Mouse (Mus musculus) midbrain, embryonic 16.5 days (tissue): ENCODE measurements around the gene Hoxd3. TPM values are rescaled to one million over a fixed set of nuclear protein-coding genes. Genes with fewer than 3 reads are reported as not detected.

Experiments
- ATAC-seq: fragments of 200-750 bp; cut with Nextera tagmentation; 2 replicates; pipeline ENCODE4 v1.8.0; 2017; ENCODE audit warnings: moderate TSS enrichment
- H3K27ac ChIP-seq: fragments of 300-500 bp; sonication (generic); 2 replicates; pipeline ENCODE4 v1.5.1; 2014; ENCODE audit warnings: mild to moderate bottlenecking, low read length, mixed read lengths
- H3K27me3 ChIP-seq: fragments of 300-500 bp; sonication (generic); 2 replicates; pipeline ENCODE4 v1.6.1; 2014; ENCODE audit warnings: low read depth, low read length, mixed read lengths; ENCODE audit not compliant: control insufficient read depth, insufficient read depth
- H3K36me3 ChIP-seq: fragments of 300-500 bp; sonication (generic); 2 replicates; pipeline ENCODE4 v1.6.1; 2014; ENCODE audit warnings: mild to moderate bottlenecking, low read length, moderate library complexity, mixed read lengths; ENCODE audit not compliant: control insufficient read depth, insufficient read depth
- H3K4me1 ChIP-seq: fragments of 300-500 bp; sonication (generic); 2 replicates; pipeline ENCODE4 v1.6.1; 2014; ENCODE audit warnings: mild to moderate bottlenecking, low read length, mixed read lengths; ENCODE audit not compliant: control insufficient read depth, insufficient read depth
- H3K4me2 ChIP-seq: fragments of 300-500 bp; sonication (generic); 2 replicates; pipeline ENCODE4 v1.6.1; 2014; ENCODE audit warnings: mild to moderate bottlenecking, low read length, mixed read lengths
- H3K4me3 ChIP-seq: fragments of 300-500 bp; sonication (generic); 2 replicates; pipeline ENCODE4 v1.5.1; 2014; ENCODE audit warnings: low read depth, mild to moderate bottlenecking, low read length, moderate library complexity, mixed read lengths
- H3K9ac ChIP-seq: fragments of 300-500 bp; sonication (generic); 2 replicates; pipeline ENCODE4 v1.6.1; 2014; ENCODE audit warnings: low read depth, low read length, mixed read lengths
- H3K9me3 ChIP-seq: fragments of 300-500 bp; sonication (generic); replicated peaks from 2 replicates; pipeline ENCODE4 v1.6.1; 2014; ENCODE audit warnings: mild to moderate bottlenecking, low read length, mixed read lengths; ENCODE audit not compliant: control insufficient read depth, poor library complexity, severe bottlenecking
- WGBS: fragments of 180-500 bp; shearing (Covaris S2); extraction: QIAGEN DNeasy Blood & Tissue Kit; methylation state at CpG from one replicate; pipeline ENCODE4 v1.1.7; 2014; 5-methylcytosine and 5-hydroxymethylcytosine counted together
- polyA plus RNA-seq: library from polyadenylated mRNA; unstranded; fragments of >200 nt; fragmentation: Nextera tagmentation; extraction: Ambion mirVana; gene quantifications from 2 replicates; pipeline ENCODE4 v1.2.1, GENCODE M21; 2015

Hoxd3 gene
- polyA plus RNA-seq, 1 experiment from 2014 or later = not detected

DNA sequence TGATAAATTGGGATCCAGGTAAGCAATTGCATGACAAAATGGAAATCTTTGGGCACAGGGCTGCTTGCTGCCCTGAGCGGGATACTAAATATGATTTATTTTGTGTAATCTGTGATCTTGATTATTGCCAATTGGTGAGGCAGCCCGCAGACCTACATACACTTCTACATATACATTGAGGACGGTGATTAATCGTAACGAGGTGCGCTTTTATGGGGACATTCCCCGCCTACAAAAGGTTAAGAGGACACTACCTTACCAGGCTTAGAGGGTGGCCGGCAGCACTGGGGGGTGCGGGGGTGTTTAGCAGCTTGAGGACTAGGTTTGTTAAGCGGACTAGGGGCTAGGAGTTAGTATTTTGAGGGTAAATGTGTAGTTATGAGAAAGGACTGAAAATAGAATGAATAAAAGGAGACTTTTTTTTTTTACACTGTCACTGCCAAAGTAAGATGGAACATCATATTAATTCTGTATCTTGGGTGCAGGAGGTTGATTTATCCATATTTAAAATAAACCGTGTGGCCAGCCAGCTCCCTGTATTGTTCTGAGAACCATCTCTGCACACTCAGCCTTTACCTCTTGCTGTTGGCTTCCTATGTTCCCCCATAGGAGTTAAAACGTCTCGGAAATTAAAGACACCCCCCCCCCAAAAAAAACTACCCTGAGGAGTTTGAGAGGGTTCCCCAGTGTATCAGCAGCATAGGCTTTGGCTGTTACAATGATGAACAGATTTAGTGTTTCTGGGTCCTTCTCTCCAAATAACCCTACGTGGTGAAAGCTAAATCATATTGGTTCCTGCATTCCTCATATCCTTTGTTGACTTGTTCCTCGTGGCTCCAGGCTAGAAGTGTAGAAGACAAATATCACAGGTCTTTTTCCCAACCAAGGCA is 25.2 kb downstream of the Hoxd3 start:
- H3K36me3 ChIP-seq = no peaks in the 10 kb centered on the region
- no peaks in the 10 kb centered on the region for H3K9me3 ChIP-seq
- no peak overlapping the region for H3K4me2 ChIP-seq
- 2% methylated on average over 15 of the region's 15 CpGs for whole genome bisulfite sequencing
- no peak overlapping the region for H3K4me3 ChIP-seq
- no peak overlapping the region for H3K27ac ChIP-seq
- ATAC-seq = no peak
- H3K9ac ChIP-seq = no peak overlapping the region
- peaks cover 69% of the 10 kb centered on the region for H3K27me3 ChIP-seq
- no peaks in the 10 kb centered on the region for H3K4me1 ChIP-seq

DNA sequence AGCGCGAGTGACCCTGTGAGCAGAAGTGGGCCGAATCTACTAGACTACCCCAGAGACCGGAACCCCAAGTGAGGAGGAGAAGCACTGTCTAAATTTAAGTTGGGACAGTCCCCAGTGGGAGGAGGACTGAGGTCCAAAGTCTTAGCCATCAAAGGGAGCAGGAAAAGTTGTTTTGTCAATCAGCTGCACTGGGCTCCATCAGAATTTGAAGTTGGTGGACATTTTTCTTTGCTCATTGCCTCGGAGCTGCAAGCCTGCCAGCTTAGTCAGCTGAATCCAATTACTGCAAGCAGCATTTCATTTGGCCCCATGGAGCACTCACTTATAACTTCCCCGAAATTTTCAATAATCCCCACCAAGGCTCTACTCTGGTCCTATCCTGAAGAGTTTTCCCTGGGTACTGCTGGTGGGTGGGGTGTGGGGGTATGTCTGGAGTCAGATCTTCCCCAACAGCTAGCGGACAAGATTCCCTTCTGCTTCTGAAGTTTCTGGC is 25.9 kb downstream of the Hoxd3 start:
- H3K4me3 ChIP-seq = no peak overlapping the region
- H3K9ac ChIP-seq = no peak overlapping the region
- no peak overlapping the region for H3K27ac ChIP-seq
- H3K36me3 ChIP-seq = no peaks in the 10 kb centered on the region
- no peak overlapping the region for H3K4me2 ChIP-seq
- 3% methylated on average over 7 of the region's 7 CpGs for WGBS
- H3K27me3 ChIP-seq = peaks cover 68% of the 10 kb centered on the region
- no peaks in the 10 kb centered on the region for H3K9me3 ChIP-seq
- ATAC-seq = no peak
- H3K4me1 ChIP-seq = no peaks in the 10 kb centered on the region

DNA sequence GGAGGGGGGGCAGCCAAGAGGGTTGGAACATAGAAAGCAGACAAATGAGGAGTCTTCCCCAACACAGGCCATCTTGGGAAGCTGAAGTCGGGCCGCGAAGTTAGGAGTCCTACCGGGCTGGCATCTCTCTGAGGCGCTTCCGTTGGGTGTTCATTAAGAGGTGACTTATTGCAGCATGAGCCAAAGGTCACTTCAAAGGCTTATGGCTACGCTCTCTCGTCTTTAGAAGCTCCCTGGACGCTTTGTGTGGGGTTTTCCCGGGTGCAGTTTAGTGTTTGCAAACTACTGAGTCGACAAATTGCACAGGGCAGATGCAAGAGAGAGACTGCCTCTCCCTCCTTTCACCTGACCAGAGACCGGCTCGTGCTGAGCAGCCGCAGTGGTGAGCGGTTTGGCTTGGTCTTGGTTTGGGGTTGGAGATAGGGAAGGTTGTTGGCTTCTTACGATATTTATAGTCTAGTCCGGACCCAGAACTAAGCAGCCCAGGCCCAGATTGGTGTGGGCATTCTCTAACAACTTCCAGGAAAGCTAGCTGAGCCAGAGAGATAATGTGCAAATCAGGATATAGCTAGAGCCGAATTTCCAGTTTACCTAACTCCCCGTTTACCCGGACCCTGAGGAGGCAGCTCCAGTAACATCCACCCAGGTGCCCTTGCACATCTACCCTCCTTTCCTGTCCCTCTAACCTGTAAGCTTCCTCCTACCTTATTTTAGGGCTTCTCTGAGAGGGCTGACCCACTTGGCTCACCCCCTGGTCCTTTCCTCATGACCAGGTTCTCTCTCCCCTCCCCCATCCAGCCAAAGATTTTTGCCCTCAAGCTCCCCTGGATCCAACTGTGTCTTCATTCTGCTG is 27.1 kb downstream of the Hoxd3 start:
- Histone ChIP-seq H3K4me2 (no peak overlapping the region), H3K9me3 (no peaks in the 10 kb centered on the region), H3K36me3 (no peaks in the 10 kb centered on the region), H3K27me3 (peaks cover 77% of the 10 kb centered on the region), H3K4me3 (no peak overlapping the region), H3K9ac (no peak overlapping the region), H3K4me1 (no peaks in the 10 kb centered on the region), H3K27ac (no peak overlapping the region)
- under 1% methylated on average over 20 of the region's 20 CpGs for WGBS
- ATAC-seq = no peak

DNA sequence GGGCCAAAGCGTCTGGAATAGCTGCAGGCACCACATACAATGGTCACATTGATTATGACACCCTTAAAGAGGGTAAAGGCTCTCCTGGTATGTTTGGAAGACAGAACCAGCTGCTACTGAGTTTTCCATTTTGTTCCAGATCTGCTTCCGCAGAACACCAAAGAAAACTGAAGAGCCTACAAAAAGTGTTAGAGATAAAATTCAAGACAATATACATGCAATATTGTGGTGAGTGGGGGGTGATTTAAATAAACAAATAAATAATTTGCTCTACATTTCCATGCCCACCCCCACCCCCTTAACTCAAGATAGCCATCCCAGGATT is 27.7 kb downstream of the Hoxd3 start:
- H3K27me3 ChIP-seq = peaks cover 81% of the 10 kb centered on the region
- no peak overlapping the region for H3K9ac ChIP-seq

DNA sequence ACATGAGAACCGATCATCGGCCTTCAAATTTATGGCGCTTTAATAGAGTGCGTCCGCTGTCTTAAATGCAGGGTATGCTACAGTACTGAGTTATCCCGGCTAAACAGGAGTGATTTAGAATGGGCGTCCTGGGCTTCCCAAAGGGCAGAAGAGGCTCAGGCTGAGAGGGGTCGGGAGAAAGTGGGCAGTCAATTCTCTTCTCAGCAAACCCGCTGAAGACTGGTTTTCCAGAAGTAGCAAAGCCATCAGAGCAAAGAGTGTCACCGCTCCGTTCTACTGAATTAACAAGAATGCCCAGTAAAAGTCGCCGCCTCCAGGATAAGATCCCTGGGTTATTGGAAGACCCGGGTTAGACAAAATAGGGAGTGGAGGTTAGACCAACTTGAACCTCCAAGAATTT is 28.1 kb downstream of the Hoxd3 start:
- peaks cover 81% of the 10 kb centered on the region for H3K27me3 ChIP-seq
- ATAC-seq = no peak
- no peaks in the 10 kb centered on the region for H3K9me3 ChIP-seq
- no peaks in the 10 kb centered on the region for H3K4me1 ChIP-seq
- H3K9ac ChIP-seq = no peak overlapping the region
- H3K36me3 ChIP-seq = no peaks in the 10 kb centered on the region
- H3K27ac ChIP-seq = no peak overlapping the region
- WGBS = 2% methylated on average over 14 of the region's 14 CpGs
- no peak overlapping the region for H3K4me2 ChIP-seq
- no peak overlapping the region for H3K4me3 ChIP-seq

More for the DNA sequence above, 27.7 kb downstream of the Hoxd3 start:
- Histone ChIP-seq H3K27ac (no peak overlapping the region), H3K4me3 (no peak overlapping the region), H3K4me2 (no peak overlapping the region), H3K9me3 (no peaks in the 10 kb centered on the region), H3K4me1 (no peaks in the 10 kb centered on the region), H3K36me3 (no peaks in the 10 kb centered on the region)
- no peak for ATAC-seq
- 2% methylated on average over 2 of the region's 2 CpGs for WGBS

DNA sequence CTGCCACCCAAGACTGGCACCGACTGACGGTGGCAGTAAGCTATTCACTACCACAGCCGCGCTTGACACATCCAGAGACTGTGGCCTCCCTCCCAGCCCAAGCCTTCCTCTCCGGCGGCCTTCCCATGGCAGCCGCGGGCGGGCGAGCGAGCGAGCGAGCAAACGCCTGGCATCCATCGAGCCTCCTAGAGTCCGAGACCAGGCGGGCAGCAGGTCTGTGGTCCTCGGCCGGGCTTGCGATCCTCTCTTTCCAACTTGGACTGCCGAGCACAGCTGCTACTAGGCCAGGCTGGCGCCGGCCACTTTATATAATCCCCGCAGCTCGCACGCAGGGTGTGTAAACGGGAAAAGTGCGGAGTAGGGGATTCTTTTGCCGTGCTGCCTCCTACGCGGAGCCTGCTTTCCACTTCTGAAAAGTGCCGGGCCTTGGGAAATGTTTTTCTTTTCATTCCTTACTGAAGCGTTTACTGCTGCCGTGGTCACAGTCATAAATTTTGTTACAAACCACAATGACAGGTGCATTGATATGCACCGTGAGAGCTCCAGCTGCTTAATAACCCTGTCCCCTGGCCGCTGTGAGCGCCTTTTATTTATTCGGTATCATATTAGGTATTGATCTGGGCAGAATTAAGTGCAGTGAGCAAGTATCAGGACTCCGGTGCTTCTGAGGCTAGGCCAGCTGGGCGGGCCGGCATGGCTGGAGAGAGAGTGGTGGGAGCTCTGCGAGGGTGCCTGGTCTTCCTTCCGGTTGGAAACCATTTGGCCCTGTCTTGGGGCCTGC is 28.8 kb downstream of the Hoxd3 start:
- no peaks in the 10 kb centered on the region for H3K36me3 ChIP-seq
- no peak overlapping the region for H3K4me3 ChIP-seq
- no peak overlapping the region for H3K4me2 ChIP-seq
- H3K27me3 ChIP-seq = peaks cover 83% of the 10 kb centered on the region
- H3K9ac ChIP-seq = no peak overlapping the region
- H3K4me1 ChIP-seq = no peaks in the 10 kb centered on the region
- H3K27ac ChIP-seq = no peak overlapping the region
- no peaks in the 10 kb centered on the region for H3K9me3 ChIP-seq
- under 1% methylated on average over 43 of the region's 43 CpGs for WGBS
- ATAC-seq = no peak

DNA sequence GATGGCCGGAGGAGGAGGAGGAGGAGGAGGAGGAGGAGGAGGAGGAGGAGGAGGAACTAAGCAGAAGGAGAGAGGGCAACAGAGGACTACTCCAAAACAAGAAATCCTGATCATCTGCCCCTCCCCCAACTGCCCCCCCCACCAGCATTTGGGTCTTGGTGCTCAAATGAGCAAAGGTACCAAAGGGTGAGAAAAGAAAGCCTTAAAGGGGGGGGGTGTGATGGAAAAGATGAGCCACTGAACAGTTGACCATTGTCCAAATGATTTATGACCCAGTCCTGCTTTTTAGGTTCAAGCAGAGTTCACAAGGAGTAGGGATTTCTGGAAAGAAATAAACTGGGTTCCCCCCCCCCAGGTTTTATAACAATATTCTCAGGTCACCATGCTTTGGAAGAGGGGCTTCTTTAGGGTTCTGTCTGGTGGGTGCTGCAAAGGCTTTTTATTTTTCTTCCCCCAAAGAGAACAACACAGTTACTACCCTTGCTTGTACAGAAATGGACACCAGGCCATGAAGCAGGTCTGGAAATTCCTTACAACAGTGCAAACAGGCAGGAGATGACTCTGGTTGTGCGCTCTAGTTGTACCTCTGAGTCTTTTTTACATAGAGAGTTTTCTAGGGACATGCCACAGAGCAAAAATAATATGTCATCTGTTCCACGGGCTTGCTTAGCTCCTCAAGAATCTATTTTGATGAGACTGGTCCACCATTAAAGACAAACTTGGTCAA is 29.7 kb downstream of the Hoxd3 start:
- no peak overlapping the region for H3K4me2 ChIP-seq
- H3K27ac ChIP-seq = no peak overlapping the region

DNA sequence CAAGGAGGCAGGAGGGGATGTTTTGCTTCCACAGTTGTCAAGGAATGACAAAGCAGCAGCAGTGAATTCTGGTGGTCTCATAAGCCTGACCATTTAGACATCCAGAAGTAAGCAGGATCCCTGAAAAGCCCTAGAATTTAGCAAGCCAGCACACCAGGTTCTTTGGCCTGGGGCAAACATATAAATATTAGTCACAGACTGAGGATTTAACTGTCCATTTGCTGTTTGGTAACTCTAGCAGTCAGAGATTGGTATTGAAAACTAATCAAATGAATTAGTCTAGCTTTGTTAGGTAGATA is 30.2 kb downstream of the Hoxd3 start:
- ATAC-seq = no peak
- Histone ChIP-seq H3K27ac (no peak overlapping the region), H3K4me3 (no peak overlapping the region), H3K4me1 (no peaks in the 10 kb centered on the region), H3K4me2 (no peak overlapping the region), H3K9me3 (no peaks in the 10 kb centered on the region), H3K36me3 (no peaks in the 10 kb centered on the region), H3K27me3 (peaks cover 83% of the 10 kb centered on the region), H3K9ac (no peak overlapping the region)

More for the DNA sequence above, 29.7 kb downstream of the Hoxd3 start:
- no peaks in the 10 kb centered on the region for H3K9me3 ChIP-seq
- H3K27me3 ChIP-seq = peaks cover 83% of the 10 kb centered on the region
- ATAC-seq = no peak
- H3K4me3 ChIP-seq = no peak overlapping the region
- H3K4me1 ChIP-seq = no peaks in the 10 kb centered on the region
- H3K36me3 ChIP-seq = no peaks in the 10 kb centered on the region
- H3K9ac ChIP-seq = no peak overlapping the region
- 24% methylated on average over 2 of the region's 3 CpGs for WGBS
